Mouse (Mus musculus) midbrain, embryonic 13.5 days (tissue): ENCODE measurements around the gene Dlg2. TPM values are rescaled to one million over a fixed set of nuclear protein-coding genes. Genes with fewer than 3 reads are reported as not detected.

Source experiments
- ATAC-seq: fragments of 200-750 bp; cut with Nextera tagmentation; 2 replicates; pipeline ENCODE4 v1.8.0; 2017; ENCODE audit warnings: mild to moderate bottlenecking, moderate TSS enrichment, moderate library complexity
- H3K27ac ChIP-seq: fragments of 300-500 bp; sonication (generic); 2 replicates; pipeline ENCODE4 v1.5.1; 2015; ENCODE audit warnings: inconsistent platforms, mild to moderate bottlenecking, moderate library complexity
- H3K27me3 ChIP-seq: fragments of 300-500 bp; sonication (generic); 2 replicates; pipeline ENCODE4 v1.6.1; 2015; ENCODE audit warnings: mild to moderate bottlenecking, inconsistent platforms
- H3K36me3 ChIP-seq: fragments of 300-500 bp; sonication (generic); 2 replicates; pipeline ENCODE4 v1.6.1; 2015; ENCODE audit warnings: mild to moderate bottlenecking, inconsistent platforms
- H3K4me1 ChIP-seq: fragments of 300-500 bp; sonication (generic); replicated peaks from 2 replicates; pipeline ENCODE4 v1.6.1; 2015; ENCODE audit warnings: inconsistent platforms
- H3K4me2 ChIP-seq: fragments of 300-500 bp; sonication (generic); replicated peaks from 2 replicates; pipeline ENCODE4 v1.6.1; 2015; ENCODE audit warnings: moderate library complexity, mild to moderate bottlenecking, inconsistent platforms
- H3K4me3 ChIP-seq: fragments of 300-500 bp; sonication (generic); replicated peaks from 2 replicates; pipeline ENCODE4 v1.5.1; 2015; ENCODE audit warnings: mild to moderate bottlenecking, inconsistent platforms
- H3K9ac ChIP-seq: fragments of 300-500 bp; sonication (generic); replicated peaks from 2 replicates; pipeline ENCODE4 v1.6.1; 2015; ENCODE audit warnings: mild to moderate bottlenecking, inconsistent platforms
- H3K9me3 ChIP-seq: fragments of 300-500 bp; sonication (generic); 2 replicates; pipeline ENCODE4 v1.6.1; 2016; ENCODE audit warnings: mild to moderate bottlenecking, inconsistent platforms
- WGBS: fragments of 180-500 bp; shearing (Covaris S2); methylation state at CpG from one replicate; pipeline ENCODE4 v1.1.7; 2015; 5-methylcytosine and 5-hydroxymethylcytosine counted together
- polyA plus RNA-seq: library from polyadenylated mRNA; unstranded; fragments of >200 nt; fragmentation: Nextera tagmentation; extraction: Ambion mirVana; gene quantifications from 2 replicates; pipeline ENCODE4 v1.2.1, GENCODE M21; 2015

Dlg2 gene
- polyA plus RNA-seq, 1 experiment from 2014 or later: 13.0 TPM

DNA sequence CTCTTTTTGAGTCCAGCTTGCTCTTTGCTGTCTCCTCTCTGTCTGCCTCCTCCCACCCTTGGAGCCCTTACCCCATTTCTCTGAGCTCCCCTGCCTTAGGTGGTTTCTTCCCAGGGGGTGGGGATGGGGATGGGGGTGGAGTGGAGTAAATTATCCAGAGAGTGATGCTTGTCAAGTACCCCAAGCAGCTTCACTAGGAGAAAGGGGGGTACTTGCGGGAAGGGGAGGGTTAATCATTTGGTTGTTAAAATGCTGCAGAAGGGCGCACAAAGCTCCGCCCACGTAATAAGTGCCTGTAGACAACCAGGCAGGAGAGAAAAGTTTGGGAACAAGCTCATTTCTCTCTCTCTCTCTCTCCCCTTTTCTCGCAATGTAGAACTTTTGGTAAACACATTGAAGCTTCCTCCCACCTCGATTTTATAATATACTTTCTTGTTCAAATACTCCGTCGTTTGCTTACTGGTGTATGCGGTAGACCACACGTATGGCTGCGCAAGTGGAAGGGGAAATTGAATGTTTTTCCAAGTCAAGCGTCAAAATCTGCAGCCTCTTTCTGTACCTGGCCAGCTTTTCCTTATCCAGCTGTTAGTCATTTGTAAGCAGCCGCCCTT is 410.0 kb downstream of the Dlg2 start:
- peak overlapping the region; percentile 49 for H3K4me3 ChIP-seq
- H3K9me3 ChIP-seq: no peaks in the 10 kb centered on the region
- no peaks in the 10 kb centered on the region for H3K27me3 ChIP-seq
- WGBS: under 1% methylated on average over 13 of the region's 13 CpGs
- peak overlapping the region; percentile 82 for H3K4me2 ChIP-seq
- peak; percentile 46 for ATAC-seq
- H3K9ac ChIP-seq: peak overlapping the region; percentile 66; the same call in 1 of the 2 replicates
- no peaks in the 10 kb centered on the region for H3K36me3 ChIP-seq
- H3K27ac ChIP-seq: peak overlapping the region; percentile 76; the same call in 1 of the 2 replicates
- H3K4me1 ChIP-seq: peaks cover 15% of the 10 kb centered on the region; the same call in 1 of the 2 replicates

GRCm38 (mm10) chr7:90887007-90887720 is 410.7 kb downstream of the Dlg2 start:
- no peaks in the 10 kb centered on the region for H3K27me3 ChIP-seq
- H3K9me3 ChIP-seq: no peaks in the 10 kb centered on the region
- H3K27ac ChIP-seq: peak overlapping the region; percentile 76
- peak overlapping the region; percentile 82 for H3K4me2 ChIP-seq
- peak overlapping the region; percentile 49 for H3K4me3 ChIP-seq
- H3K4me1 ChIP-seq: peaks cover 15% of the 10 kb centered on the region; the same call in 1 of the 2 replicates
- WGBS: under 1% methylated on average over 21 of the region's 21 CpGs
- H3K36me3 ChIP-seq: no peaks in the 10 kb centered on the region
- peak; percentile 93 for ATAC-seq
- H3K9ac ChIP-seq: peak overlapping the region; percentile 66

GRCm38 (mm10) chr7:90927441-90927840 is 451.0 kb downstream of the Dlg2 start:
- WGBS: 75% methylated on average over 4 of the region's 4 CpGs
- Histone ChIP-seq H3K4me1 (no peaks in the 10 kb centered on the region), H3K9me3 (no peaks in the 10 kb centered on the region), H3K36me3 (no peaks in the 10 kb centered on the region), H3K4me3 (no peak overlapping the region), H3K27ac (no peak overlapping the region), H3K27me3 (no peaks in the 10 kb centered on the region), H3K9ac (no peak overlapping the region), H3K4me2 (no peak overlapping the region)
- ATAC-seq: no peak

- no peak for ATAC-seq
- WGBS: 85% methylated on average over 5 of the region's 5 CpGs
- H3K4me2 ChIP-seq: no peak overlapping the region
- no peaks in the 10 kb centered on the region for H3K9me3 ChIP-seq
- H3K27ac ChIP-seq: no peak overlapping the region
- H3K27me3 ChIP-seq: no peaks in the 10 kb centered on the region
- no peaks in the 10 kb centered on the region for H3K4me1 ChIP-seq
- H3K36me3 ChIP-seq: no peaks in the 10 kb centered on the region
- H3K4me3 ChIP-seq: no peak overlapping the region
- H3K9ac ChIP-seq: no peak overlapping the region
These were observed 464.3 kb downstream of the Dlg2 start for GRCm38 (mm10) chr7:90940726-90941125.

- Histone ChIP-seq H3K27ac (no peak overlapping the region), H3K9me3 (no peaks in the 10 kb centered on the region), H3K9ac (no peak overlapping the region), H3K4me3 (no peak overlapping the region), H3K4me2 (no peak overlapping the region), H3K36me3 (no peaks in the 10 kb centered on the region), H3K27me3 (no peaks in the 10 kb centered on the region), H3K4me1 (no peaks in the 10 kb centered on the region)
- ATAC-seq: no peak
- WGBS: 80% methylated on average over 8 of the region's 8 CpGs
These were observed 470.6 kb downstream of the Dlg2 start for GRCm38 (mm10) chr7:90947073-90947472.

GRCm38 (mm10) chr7:90949212-90949611 is 472.7 kb downstream of the Dlg2 start:
- 94% methylated on average over 5 of the region's 5 CpGs for WGBS
- H3K4me1 ChIP-seq: no peaks in the 10 kb centered on the region
- H3K27ac ChIP-seq: no peak overlapping the region
- H3K9ac ChIP-seq: no peak overlapping the region
- H3K9me3 ChIP-seq: no peaks in the 10 kb centered on the region
- ATAC-seq: no peak
- no peaks in the 10 kb centered on the region for H3K27me3 ChIP-seq
- H3K4me3 ChIP-seq: no peak overlapping the region
- no peak overlapping the region for H3K4me2 ChIP-seq
- H3K36me3 ChIP-seq: no peaks in the 10 kb centered on the region

- Histone ChIP-seq H3K9me3 (no peaks in the 10 kb centered on the region), H3K4me1 (no peaks in the 10 kb centered on the region), H3K36me3 (no peaks in the 10 kb centered on the region), H3K4me2 (no peak overlapping the region), H3K4me3 (no peak overlapping the region), H3K27me3 (no peaks in the 10 kb centered on the region), H3K27ac (no peak overlapping the region), H3K9ac (no peak overlapping the region)
- no peak for ATAC-seq
These were observed 500.8 kb downstream of the Dlg2 start for GRCm38 (mm10) chr7:90977241-90977640.

DNA sequence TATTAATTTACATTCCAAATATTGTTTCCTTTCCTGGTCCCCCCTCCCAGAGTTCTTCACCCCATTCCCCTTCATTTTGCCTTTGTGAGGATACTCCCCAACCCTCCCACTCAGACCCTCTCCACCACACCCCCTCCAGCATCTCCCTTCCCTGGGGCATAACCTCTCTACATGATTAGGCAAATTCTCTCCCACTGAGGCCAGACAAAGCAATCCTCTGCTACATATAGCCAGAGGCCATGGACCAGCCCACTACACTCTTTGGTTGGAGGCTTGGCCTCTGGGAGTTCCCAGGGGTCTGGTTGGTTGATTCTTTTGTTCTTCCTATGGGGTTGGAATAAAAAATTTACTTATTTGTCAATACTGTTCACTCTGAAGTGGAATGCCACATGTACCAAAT is 505.6 kb downstream of the Dlg2 start:
- 0 out of 2 replicates have a peak, but pooled peaks have one; percentile 48 for ATAC-seq
- Histone ChIP-seq H3K9me3 (no peaks in the 10 kb centered on the region), H3K36me3 (no peaks in the 10 kb centered on the region), H3K4me3 (no peak overlapping the region), H3K27ac (no peak overlapping the region), H3K4me1 (no peaks in the 10 kb centered on the region), H3K27me3 (no peaks in the 10 kb centered on the region), H3K9ac (no peak overlapping the region), H3K4me2 (no peak overlapping the region)

DNA sequence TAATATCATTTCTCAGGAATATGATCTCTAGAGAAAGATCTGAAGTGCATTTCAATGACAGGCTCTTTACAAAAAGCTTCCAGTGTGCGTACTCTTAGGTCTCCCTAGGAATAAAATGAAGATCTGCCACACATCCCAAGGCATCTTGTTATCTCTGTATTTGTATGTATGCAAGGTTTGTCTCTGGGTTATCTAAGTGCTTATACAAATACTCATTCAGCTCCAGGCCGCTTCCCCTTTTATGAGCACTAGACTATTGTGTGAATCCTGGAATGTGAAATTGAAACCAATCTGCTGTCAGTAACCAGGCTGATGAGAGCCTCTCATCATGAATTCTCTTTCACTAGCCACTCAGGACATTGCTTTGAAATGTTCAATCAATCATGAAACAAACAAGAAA is 534.2 kb downstream of the Dlg2 start:
- 42% methylated on average over 2 of the region's 2 CpGs for WGBS
- Histone ChIP-seq H3K36me3 (no peaks in the 10 kb centered on the region), H3K9ac (no peak overlapping the region), H3K4me1 (no peaks in the 10 kb centered on the region), H3K27me3 (no peaks in the 10 kb centered on the region), H3K27ac (0 out of 2 replicates have a peak overlapping the region, but pooled peaks have one; percentile 30), H3K4me3 (no peak overlapping the region), H3K9me3 (no peaks in the 10 kb centered on the region), H3K4me2 (no peak overlapping the region)
- ATAC-seq: peak; percentile 77

DNA sequence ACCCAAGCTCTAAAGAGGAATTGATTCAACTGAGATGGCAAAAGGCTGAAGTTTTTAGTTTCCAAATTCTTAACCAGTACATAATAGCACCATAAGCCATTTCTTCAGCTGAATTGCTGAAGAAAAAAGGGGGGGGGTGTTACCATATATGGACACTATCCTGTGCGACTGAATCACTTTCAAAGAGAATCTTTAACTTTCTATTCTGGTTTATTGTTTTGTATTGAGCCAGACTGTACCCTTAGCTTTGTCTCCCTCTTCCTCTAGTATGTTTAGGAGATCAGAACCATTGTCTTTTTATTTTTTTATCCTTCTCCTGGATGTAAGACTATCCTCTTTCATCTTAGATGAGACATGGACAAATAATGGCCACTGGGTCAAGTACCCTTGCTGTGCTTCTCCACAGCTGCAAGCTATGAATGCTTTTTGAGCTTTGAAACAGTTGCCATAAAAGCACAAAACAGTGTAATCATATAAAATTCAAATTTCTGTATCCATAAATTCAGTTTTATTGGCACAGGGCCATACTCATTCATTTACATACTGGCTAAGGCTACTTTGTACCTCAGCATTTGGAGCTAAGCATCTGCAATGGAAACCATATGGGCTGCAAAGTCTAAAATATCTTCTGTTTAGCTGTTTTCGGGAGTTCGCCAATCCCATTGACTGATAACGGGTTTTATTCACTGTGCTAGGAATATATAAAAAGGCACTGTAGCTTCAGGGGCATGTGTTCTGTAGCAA is 568.7 kb downstream of the Dlg2 start:
- Histone ChIP-seq H3K4me3 (no peak overlapping the region), H3K9me3 (no peaks in the 10 kb centered on the region), H3K36me3 (no peaks in the 10 kb centered on the region), H3K4me2 (no peak overlapping the region), H3K27me3 (no peaks in the 10 kb centered on the region), H3K27ac (no peak overlapping the region), H3K9ac (no peak overlapping the region), H3K4me1 (no peaks in the 10 kb centered on the region)
- 87% methylated on average over 4 of the region's 4 CpGs for WGBS
- no peak for ATAC-seq

- Histone ChIP-seq H3K27me3 (no peaks in the 10 kb centered on the region), H3K9me3 (no peaks in the 10 kb centered on the region), H3K4me2 (no peak overlapping the region), H3K36me3 (no peaks in the 10 kb centered on the region), H3K9ac (no peak overlapping the region), H3K27ac (no peak overlapping the region), H3K4me1 (no peaks in the 10 kb centered on the region), H3K4me3 (no peak overlapping the region)
- ATAC-seq: no peak
- WGBS: 85% methylated on average over 1 of the region's 1 CpGs
These were observed 569.2 kb downstream of the Dlg2 start for GRCm38 (mm10) chr7:91045742-91046098.

DNA sequence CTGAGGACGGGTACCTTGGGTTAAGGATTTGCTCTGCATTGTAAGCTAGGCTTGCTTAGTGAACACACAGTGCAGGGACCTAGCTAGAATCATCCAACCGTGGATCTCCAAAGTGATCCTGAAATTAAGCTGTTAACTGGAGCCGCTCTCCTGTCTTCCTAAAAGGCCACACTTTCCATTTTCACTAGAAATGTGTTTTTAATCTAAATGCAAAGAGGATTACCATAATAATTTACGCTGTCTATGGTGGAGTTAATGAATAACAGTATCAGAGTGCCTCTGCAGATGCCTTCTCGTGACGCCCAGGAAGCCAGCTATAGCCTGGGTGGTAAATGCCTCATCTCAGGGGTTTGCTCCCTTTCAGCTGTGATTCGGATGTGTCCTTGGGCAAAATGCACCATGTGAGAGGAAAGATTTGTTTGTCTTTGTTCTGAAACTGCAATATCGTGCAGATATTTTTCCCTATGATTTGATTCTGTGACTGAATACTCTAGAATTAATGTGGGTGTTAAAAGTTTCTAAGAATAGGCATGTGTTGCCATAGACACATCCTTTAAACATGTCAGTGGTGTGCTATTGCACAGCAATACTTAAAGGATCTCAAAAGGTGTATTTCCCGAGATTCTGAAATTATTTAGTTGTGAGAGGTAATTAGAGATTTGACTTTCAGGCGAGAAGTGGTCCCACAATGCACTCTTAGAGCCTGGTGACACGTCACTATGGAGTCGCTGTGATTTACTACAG is 587.0 kb downstream of the Dlg2 start:
- Histone ChIP-seq H3K4me3 (no peak overlapping the region), H3K9me3 (no peaks in the 10 kb centered on the region), H3K9ac (no peak overlapping the region), H3K4me1 (peaks cover 7% of the 10 kb centered on the region; the same call in 1 of the 2 replicates), H3K4me2 (no peak overlapping the region), H3K27ac (peak overlapping the region; percentile 58), H3K27me3 (no peaks in the 10 kb centered on the region), H3K36me3 (no peaks in the 10 kb centered on the region)
- peak; percentile 92 for ATAC-seq
- WGBS: 35% methylated on average over 12 of the region's 12 CpGs
